Mouse (Mus musculus) sigmoid colon, adult 10 weeks (tissue): Measurements from ENCODE around the gene Rfpl4. TPM values are rescaled to one million over a fixed set of nuclear protein-coding genes. Genes with fewer than 3 reads are reported as not detected.

Experiments used
- polyA plus RNA-seq: library from polyadenylated mRNA; stranded (reverse); fragments of 350-450 nt; fragmentation: Illumina TruSeq; extraction: RNeasy Lipid Tissue Mini Kit (QIAGEN cat#74804); gene quantifications from one replicate; pipeline ENCODE4 v1.2.3, GENCODE M21; 2014; ENCODE audit warnings: low read depth, low replicate concordance

Gene Rfpl4
- not detected for polyA plus RNA-seq

GRCm38 (mm10) chr7:5116850-5117249 lies at the start of gene Rfpl4:
Rfpl4 (minus strand) TSS chr7:5116950.

GRCm38 (mm10) chr7:5149570-5149969 lies 32.8 kb upstream of the Rfpl4 start, which contains the start of gene Vmn1r55:
Vmn1r55 (minus strand) TSS chr7:5149670.

GRCm38 (mm10) chr7:5125549-5126406 lies 9.0 kb upstream of the Rfpl4 start, which contains the start of gene Rasl2-9:
Rasl2-9 (minus strand) TSS chr7:5125950.

GRCm38 (mm10) chr7:5080010-5080751 lies 36.6 kb downstream of the Rfpl4 start, which contains the start of gene Epn1:
Epn1 (plus strand) TSS chr7:5080235.

GRCm38 (mm10) chr7:5061774-5062359 lies 54.9 kb downstream of the Rfpl4 start, which contains the start of gene U2af2:
U2af2 (plus strand) TSS chr7:5062143.

Other genes starting within 250 kb of the Rfpl4 start
- gene Isoc2b, start 246.7 kb downstream of the Rfpl4 start, polyA plus RNA-seq, result 1.4 TPM
- gene Isoc2a, start 239.8 kb downstream of the Rfpl4 start, polyA plus RNA-seq, result 0.44 TPM
- not detected for gene Gm36210, start 210.4 kb downstream of the Rfpl4 start, polyA plus RNA-seq
- not detected for gene Zfp628, start 201.7 kb downstream of the Rfpl4 start, polyA plus RNA-seq
- 1.5 TPM for gene Nat14, start 194.9 kb downstream of the Rfpl4 start, polyA plus RNA-seq
- gene Ssc5d, start 191.2 kb downstream of the Rfpl4 start, polyA plus RNA-seq, result 0.38 TPM
- not detected for gene Sbk2, start 152.5 kb downstream of the Rfpl4 start, polyA plus RNA-seq
- not detected for gene Sbk3, start 145.8 kb downstream of the Rfpl4 start, polyA plus RNA-seq
- 36.0 TPM for gene Zfp579, start 120.8 kb downstream of the Rfpl4 start, polyA plus RNA-seq
- not detected for gene Zfp524, start 102.5 kb downstream of the Rfpl4 start, polyA plus RNA-seq
- 12.5 TPM for gene Fiz1, start 102.3 kb downstream of the Rfpl4 start, polyA plus RNA-seq
- gene Gm44973, start 101.5 kb downstream of the Rfpl4 start, polyA plus RNA-seq, result not detected
- gene Zfp865, start 96.6 kb downstream of the Rfpl4 start, polyA plus RNA-seq, result 9.8 TPM
- not detected for gene Ccdc106, start 96.4 kb downstream of the Rfpl4 start, polyA plus RNA-seq
- gene 4632433K11Rik, start 82.8 kb downstream of the Rfpl4 start, polyA plus RNA-seq, result 2.8 TPM
- 7.6 TPM for gene Zfp784, start 78.5 kb downstream of the Rfpl4 start, polyA plus RNA-seq
- gene Zfp580, start 65.4 kb downstream of the Rfpl4 start, polyA plus RNA-seq, result 0.41 TPM
- 19.6 TPM for gene U2af2, start 54.8 kb downstream of the Rfpl4 start, polyA plus RNA-seq
- 3.2 TPM for gene Epn1, start 36.7 kb downstream of the Rfpl4 start, polyA plus RNA-seq
- gene Rasl2-9, start 9.0 kb upstream of the Rfpl4 start, polyA plus RNA-seq, result 1.2 TPM
- gene Vmn1r55, start 32.7 kb upstream of the Rfpl4 start, polyA plus RNA-seq, result not detected
- not detected for gene Vmn1r56, start 79.8 kb upstream of the Rfpl4 start, polyA plus RNA-seq
- not detected for gene Vmn1r57, start 101.5 kb upstream of the Rfpl4 start, polyA plus RNA-seq
- gene Gm5065, start 233.6 kb upstream of the Rfpl4 start, polyA plus RNA-seq, result not detected
- not detected for gene Nlrp2, start 234.1 kb upstream of the Rfpl4 start, polyA plus RNA-seq